Mouse (Mus musculus) ES-E14 (cell line): Measurements from ENCODE around the gene Olfr93.
A peak's percentile ranks its signal among the peaks of the same experiment; 100 is the strongest.

ENCODE experiments used
- CHD2 ChIP-seq: IDR thresholded peaks from 2 replicates; pipeline ENCODE4 v1.6.1; 2014; ENCODE audit warnings: mild to moderate bottlenecking, low read depth, low read length, inconsistent platforms
- ZNF384 ChIP-seq: IDR thresholded peaks from 2 replicates; pipeline ENCODE4 v1.6.1; 2012; ENCODE audit warnings: low read depth, low read length, inconsistent platforms

GRCm38 (mm10) chr17:37203206-37203916 lies 42.1 kb upstream of the Olfr93 start:
- TF ChIP-seq ZNF384: peak; percentile 56; the same call in 1 of the 2 replicates
- TF ChIP-seq CHD2: no peak
